Mouse (Mus musculus) midbrain, embryonic 14.5 days (tissue): Measurements from ENCODE around the gene Srpk2. TPM values are rescaled to one million over a fixed set of nuclear protein-coding genes. Genes with fewer than 3 reads are reported as not detected.

Source experiments
- ATAC-seq: fragments of 200-750 bp; cut with Nextera tagmentation; 2 replicates; pipeline ENCODE4 v1.8.0; 2017; ENCODE audit warnings: moderate number of reproducible peaks, moderate library complexity; ENCODE audit not compliant: low FRiP score, low TSS enrichment
- DNase-seq: peaks from one replicate; pipeline ENCODE4 v3.0.0-alpha.2; 2015
- H3K27ac ChIP-seq: fragments of 300-500 bp; sonication (generic); replicated peaks from 2 replicates; pipeline ENCODE4 v1.5.1; 2014; ENCODE audit warnings: mild to moderate bottlenecking, low read depth, low read length, moderate library complexity
- H3K27me3 ChIP-seq: fragments of 300-500 bp; sonication (generic); 2 replicates; pipeline ENCODE4 v1.6.1; 2014; ENCODE audit warnings: low read length, control low read depth, mixed read lengths; ENCODE audit not compliant: control insufficient read depth, insufficient read depth
- H3K36me3 ChIP-seq: fragments of 300-500 bp; sonication (generic); 2 replicates; pipeline ENCODE4 v1.6.1; 2014; ENCODE audit warnings: low read length, control low read depth; ENCODE audit not compliant: control insufficient read depth, insufficient read depth
- H3K4me1 ChIP-seq: fragments of 300-500 bp; sonication (generic); 2 replicates; pipeline ENCODE4 v1.6.1; 2014; ENCODE audit warnings: mild to moderate bottlenecking, antibody characterized with exemption, low read length, control low read depth; ENCODE audit not compliant: control insufficient read depth, insufficient read depth
- H3K4me2 ChIP-seq: fragments of 300-500 bp; sonication (generic); 2 replicates; pipeline ENCODE4 v1.6.1; 2014; ENCODE audit warnings: mild to moderate bottlenecking, low read length, moderate library complexity
- H3K4me3 ChIP-seq: fragments of 300-500 bp; sonication (generic); replicated peaks from 2 replicates; pipeline ENCODE4 v1.5.1; 2014; ENCODE audit warnings: low read depth, low read length
- H3K9ac ChIP-seq: fragments of 300-500 bp; sonication (generic); replicated peaks from 2 replicates; pipeline ENCODE4 v1.6.1; 2014; ENCODE audit warnings: mild to moderate bottlenecking, low read length, moderate library complexity
- H3K9me3 ChIP-seq: fragments of 300-500 bp; sonication (generic); 2 replicates; pipeline ENCODE4 v1.6.1; 2016; ENCODE audit warnings: low read length, control low read depth, mixed read lengths; ENCODE audit not compliant: control insufficient read depth
- WGBS: fragments of 180-500 bp; shearing (Covaris S2); extraction: QIAGEN DNeasy Blood & Tissue Kit; methylation state at CpG from one replicate; pipeline ENCODE4 v1.1.7; 2014; 5-methylcytosine and 5-hydroxymethylcytosine counted together
- polyA plus RNA-seq: library from polyadenylated mRNA; unstranded; fragments of >200 nt; fragmentation: Nextera tagmentation; extraction: Ambion mirVana; gene quantifications from 2 replicates; pipeline ENCODE4 v1.2.1, GENCODE M21; 2014

Srpk2 gene
- polyA plus RNA-seq, 1 experiment from 2014 or later, result 121 TPM

DNA sequence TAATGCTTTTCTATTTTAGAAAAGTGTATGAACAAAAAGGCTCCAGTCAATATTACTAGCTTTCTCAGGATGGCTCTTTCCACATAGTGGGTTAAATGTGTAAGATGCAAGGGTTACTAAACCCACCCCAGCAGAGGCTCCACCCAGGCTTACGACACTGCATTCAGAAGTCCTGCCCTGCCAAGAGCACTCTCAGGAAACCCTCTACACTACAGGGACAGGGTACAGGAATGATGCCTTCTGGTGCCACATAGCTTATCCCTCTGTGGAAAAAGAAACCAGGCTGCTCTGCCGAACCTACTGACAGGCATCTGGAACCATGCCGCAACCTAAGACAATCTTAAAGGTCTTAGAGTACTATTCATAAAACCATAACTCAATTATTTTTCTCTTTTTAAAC is 71.6 kb downstream of the Srpk2 start:
- no peak for DNase-seq
- 84% methylated on average over 3 of the region's 3 CpGs for WGBS
- Histone ChIP-seq H3K9ac (no peak overlapping the region), H3K4me3 (no peak overlapping the region), H3K4me2 (no peak overlapping the region), H3K36me3 (no peaks in the 10 kb centered on the region), H3K27ac (no peak overlapping the region), H3K27me3 (no peaks in the 10 kb centered on the region), H3K4me1 (peaks cover 13% of the 10 kb centered on the region), H3K9me3 (no peaks in the 10 kb centered on the region)
- no peak for ATAC-seq

DNA sequence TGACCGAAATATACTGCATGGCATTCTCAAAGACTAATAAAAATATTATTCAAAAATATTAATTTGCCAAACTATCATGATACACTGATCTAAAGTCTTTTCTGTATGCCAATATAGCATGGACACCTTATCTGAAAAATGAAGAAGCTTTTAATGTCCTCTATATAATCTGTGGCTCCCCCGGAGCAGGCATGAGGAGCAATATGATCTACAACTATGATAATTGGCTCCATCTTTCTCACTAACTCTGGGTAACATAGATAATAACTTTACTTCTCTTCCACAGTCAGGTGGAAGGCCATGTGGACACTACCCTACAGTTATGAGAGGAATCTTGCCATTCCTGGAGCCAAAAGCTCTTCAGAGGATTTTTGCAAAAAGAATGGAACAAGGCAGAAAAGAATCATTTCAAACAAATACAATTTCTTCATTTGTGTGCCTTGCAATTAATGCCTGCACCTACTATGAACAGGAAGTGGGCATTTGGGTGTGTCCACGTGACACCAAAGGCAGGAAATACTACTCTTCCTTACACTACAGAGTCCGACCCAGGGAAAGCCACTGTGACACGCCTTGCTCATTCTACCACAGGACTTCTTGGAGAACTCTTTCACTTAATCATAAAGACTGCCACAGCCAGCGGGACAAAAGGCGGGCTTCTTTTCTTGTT is 80.2 kb downstream of the Srpk2 start:
- no peak overlapping the region for H3K27ac ChIP-seq
- H3K4me3 ChIP-seq, result no peak overlapping the region
- DNase-seq, result no peak
- H3K9me3 ChIP-seq, result no peaks in the 10 kb centered on the region
- no peak overlapping the region for H3K9ac ChIP-seq
- no peaks in the 10 kb centered on the region for H3K4me1 ChIP-seq
- ATAC-seq, result no peak
- 0 out of 2 replicates have a peak, but pooled peaks cover 2% of the 10 kb centered on the region for H3K36me3 ChIP-seq
- no peaks in the 10 kb centered on the region for H3K27me3 ChIP-seq
- 84% methylated on average over 7 of the region's 7 CpGs for WGBS
- no peak overlapping the region for H3K4me2 ChIP-seq

DNA sequence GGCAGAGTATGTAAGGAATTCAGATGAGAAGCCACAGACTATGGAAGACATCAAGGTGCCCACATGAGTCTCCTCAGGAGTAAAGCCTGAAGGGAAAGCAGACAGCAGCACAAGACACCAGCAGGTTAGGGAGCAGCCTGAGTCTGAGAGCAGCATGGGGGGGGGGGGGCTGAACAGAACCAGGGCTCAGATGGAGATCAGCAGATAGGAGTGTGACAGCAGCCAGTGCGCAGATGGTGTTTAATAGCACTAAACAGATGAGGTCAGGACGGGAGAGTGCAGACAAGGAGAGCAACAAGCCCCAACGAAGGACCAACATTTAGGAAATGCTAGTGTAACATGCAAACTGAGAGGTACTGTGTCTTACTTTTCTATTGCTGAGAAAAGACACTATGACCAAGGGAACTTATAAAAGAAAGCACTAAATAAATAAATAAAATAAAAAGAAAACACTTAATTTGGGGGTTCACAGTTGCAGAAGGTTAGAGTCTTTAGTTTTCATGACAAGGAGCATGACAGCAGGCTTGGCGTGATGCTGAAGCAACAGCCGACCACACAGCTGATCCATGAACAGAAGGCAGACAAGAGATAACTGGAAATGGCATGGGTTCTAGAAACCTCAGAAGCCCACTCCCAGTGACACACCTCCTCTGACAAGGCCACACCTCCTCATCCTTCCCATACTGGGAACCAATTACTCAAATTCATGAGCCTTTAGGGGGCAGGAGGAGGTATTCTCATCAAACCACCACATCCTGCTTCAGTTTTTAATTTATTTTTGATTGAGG is 84.5 kb downstream of the Srpk2 start:
- Histone ChIP-seq H3K4me1 (no peaks in the 10 kb centered on the region), H3K27ac (no peak overlapping the region), H3K36me3 (0 out of 2 replicates have a peak, but pooled peaks cover 2% of the 10 kb centered on the region), H3K9me3 (no peaks in the 10 kb centered on the region), H3K27me3 (no peaks in the 10 kb centered on the region), H3K4me3 (no peak overlapping the region), H3K9ac (no peak overlapping the region), H3K4me2 (no peak overlapping the region)
- 68% methylated on average over 5 of the region's 5 CpGs for WGBS
- peak; percentile 43 for ATAC-seq
- no peak for DNase-seq

DNA sequence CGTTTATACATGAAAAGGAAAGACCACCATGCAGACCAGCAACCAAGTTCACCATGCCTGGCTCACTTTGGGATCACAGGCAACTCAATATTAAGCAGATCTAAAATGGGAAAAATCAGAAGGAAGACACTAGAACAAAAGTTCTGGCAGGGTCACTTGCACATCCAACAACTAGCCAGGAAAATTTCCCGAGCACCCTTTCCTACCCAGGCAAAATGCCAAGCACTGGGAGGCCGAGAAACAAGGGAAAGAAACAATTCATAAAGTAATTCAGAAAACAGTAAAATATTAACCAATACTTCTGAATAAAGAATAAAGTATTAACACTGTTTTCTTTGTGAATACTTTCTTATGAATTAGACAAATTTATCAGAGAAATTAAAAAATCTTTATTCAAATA is 85.2 kb downstream of the Srpk2 start:
- Histone ChIP-seq H3K36me3 (0 out of 2 replicates have a peak, but pooled peaks cover 2% of the 10 kb centered on the region), H3K9ac (no peak overlapping the region), H3K4me1 (no peaks in the 10 kb centered on the region), H3K9me3 (no peaks in the 10 kb centered on the region), H3K4me3 (no peak overlapping the region), H3K4me2 (no peak overlapping the region), H3K27ac (no peak overlapping the region), H3K27me3 (no peaks in the 10 kb centered on the region)
- ATAC-seq (no peak), DNase-seq (no peak)
- WGBS, result 75% methylated on average over 3 of the region's 3 CpGs

DNA sequence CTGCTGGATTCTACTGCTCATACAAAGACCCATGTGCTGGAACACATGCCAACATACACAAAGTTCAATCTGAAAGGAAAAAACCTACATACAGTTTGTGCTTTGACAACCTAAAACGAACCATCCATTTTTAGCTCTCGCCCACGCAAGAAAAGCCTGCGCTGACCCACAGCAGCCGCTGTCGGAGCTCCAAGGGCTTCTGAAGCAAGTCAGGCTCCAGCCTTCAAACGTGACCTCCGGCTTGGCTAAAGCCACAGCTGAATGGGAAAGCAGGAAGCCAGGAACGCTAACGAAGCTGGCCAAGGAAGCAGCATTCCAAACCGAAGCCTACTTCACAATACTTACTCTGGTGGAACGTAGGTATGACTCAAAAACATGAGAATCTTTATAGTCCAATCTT is 85.9 kb downstream of the Srpk2 start:
- H3K4me3 ChIP-seq, result no peak overlapping the region
- WGBS, result 82% methylated on average over 12 of the region's 12 CpGs

DNA sequence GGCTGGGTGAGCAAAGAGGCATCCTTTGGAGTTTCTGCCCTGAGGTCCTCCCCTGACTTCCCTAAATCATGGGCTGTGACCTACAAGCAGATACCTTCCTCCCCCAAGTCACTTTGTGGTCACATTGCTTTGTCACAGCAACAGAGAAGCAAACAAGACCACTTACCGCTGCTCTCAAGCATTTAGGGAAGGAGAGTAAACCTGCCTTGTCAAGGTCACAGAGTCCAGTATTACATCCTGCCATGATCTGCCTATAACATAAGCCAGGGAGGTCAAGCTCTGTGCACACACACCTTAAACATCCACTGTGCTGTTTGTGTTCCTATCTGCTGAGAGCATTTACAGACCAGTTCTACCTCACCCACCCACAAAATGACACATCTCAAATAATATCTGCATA is 86.4 kb downstream of the Srpk2 start:
- Histone ChIP-seq H3K4me2 (no peak overlapping the region), H3K27me3 (no peaks in the 10 kb centered on the region), H3K4me3 (no peak overlapping the region), H3K4me1 (no peaks in the 10 kb centered on the region), H3K27ac (no peak overlapping the region), H3K9ac (no peak overlapping the region), H3K9me3 (no peaks in the 10 kb centered on the region), H3K36me3 (0 out of 2 replicates have a peak, but pooled peaks cover 2% of the 10 kb centered on the region)
- 76% methylated on average over 1 of the region's 1 CpGs for WGBS
- ATAC-seq (no peak), DNase-seq (no peak)

More for the DNA sequence above, 85.9 kb downstream of the Srpk2 start:
- H3K4me2 ChIP-seq, result no peak overlapping the region
- H3K27me3 ChIP-seq, result no peaks in the 10 kb centered on the region
- ATAC-seq (no peak), DNase-seq (no peak)
- H3K4me1 ChIP-seq, result no peaks in the 10 kb centered on the region
- no peak overlapping the region for H3K9ac ChIP-seq
- no peaks in the 10 kb centered on the region for H3K9me3 ChIP-seq
- 0 out of 2 replicates have a peak, but pooled peaks cover 2% of the 10 kb centered on the region for H3K36me3 ChIP-seq
- no peak overlapping the region for H3K27ac ChIP-seq

DNA sequence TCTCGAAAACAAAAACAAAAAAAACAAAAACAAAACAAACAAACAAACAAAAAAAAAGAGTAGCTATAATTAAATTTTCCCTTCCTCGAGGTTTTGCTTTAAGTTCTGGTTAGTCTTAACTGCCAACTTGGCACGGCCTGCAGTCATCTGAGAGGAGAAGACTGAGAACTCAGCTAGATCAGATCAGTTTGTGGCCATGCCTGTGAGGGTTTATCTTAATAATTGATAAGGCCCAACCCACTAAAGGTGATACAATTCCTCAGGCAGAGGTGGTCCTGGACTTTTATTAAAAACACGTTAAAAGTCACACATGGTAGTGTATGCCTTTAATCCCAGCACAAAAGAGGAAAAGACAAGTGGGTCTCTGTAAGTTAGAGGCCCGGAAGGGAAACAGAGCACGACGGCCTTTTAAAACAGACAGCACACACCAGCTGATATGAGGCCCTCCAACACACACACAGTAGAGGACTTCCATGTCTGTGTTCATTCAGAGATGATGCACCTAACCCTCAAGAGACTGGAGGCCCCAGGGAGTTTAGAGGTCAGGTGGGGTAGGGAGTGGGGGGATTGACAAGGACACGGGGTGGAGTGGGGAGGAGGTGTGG is 87.1 kb downstream of the Srpk2 start:
- Histone ChIP-seq H3K27ac (no peak overlapping the region), H3K4me2 (no peak overlapping the region), H3K4me1 (no peaks in the 10 kb centered on the region), H3K36me3 (0 out of 2 replicates have a peak, but pooled peaks cover 2% of the 10 kb centered on the region), H3K9me3 (no peaks in the 10 kb centered on the region), H3K4me3 (no peak overlapping the region), H3K9ac (no peak overlapping the region), H3K27me3 (no peaks in the 10 kb centered on the region)
- no peak for DNase-seq
- WGBS, result 79% methylated on average over 8 of the region's 8 CpGs
- no peak for ATAC-seq

DNA sequence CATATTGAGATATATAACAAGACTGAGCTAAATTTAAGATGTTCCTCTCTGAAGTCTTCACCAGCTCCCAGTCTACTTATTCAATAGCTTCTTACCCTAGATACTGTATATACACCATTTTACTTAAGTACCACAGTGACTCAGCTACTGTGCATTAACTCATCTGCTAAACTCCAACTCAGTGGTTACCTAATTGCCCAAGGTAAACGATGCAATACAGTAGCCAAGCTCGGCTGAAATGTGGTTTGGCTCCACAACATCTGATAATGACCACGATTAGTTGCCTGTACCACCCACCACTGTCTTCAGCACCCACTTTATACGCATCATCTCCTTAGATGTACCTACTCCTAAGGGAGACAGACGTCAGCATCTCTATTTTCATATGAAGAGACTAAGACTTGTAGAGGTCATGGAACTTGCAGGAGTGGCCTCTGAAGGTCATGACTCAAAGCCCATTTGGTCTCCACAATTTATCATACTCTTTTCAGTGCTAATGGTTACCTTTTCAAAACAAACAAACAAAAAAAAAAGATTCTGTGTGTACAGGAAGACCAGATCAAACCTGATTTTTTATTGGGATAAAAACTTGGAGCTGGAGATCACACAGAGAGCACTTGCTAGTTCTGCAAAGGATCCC is 88.0 kb downstream of the Srpk2 start:
- Histone ChIP-seq H3K27me3 (no peaks in the 10 kb centered on the region), H3K27ac (no peak overlapping the region), H3K4me3 (no peak overlapping the region), H3K36me3 (0 out of 2 replicates have a peak, but pooled peaks cover 1% of the 10 kb centered on the region), H3K9me3 (no peaks in the 10 kb centered on the region), H3K4me1 (no peaks in the 10 kb centered on the region), H3K9ac (no peak overlapping the region), H3K4me2 (no peak overlapping the region)
- ATAC-seq, result no peak
- WGBS, result 94% methylated on average over 5 of the region's 5 CpGs
- no peak for DNase-seq
